Mouse (Mus musculus): ENCODE data around the gene Tuba1a. TPM values are rescaled to one million over a fixed set of nuclear protein-coding genes. Genes with fewer than 3 reads are reported as not detected.
A peak's percentile ranks its signal among the peaks of the same experiment; 100 is the strongest.

Gene Tuba1a
- polyA plus RNA-seq, 1 experiment from 2014 or later = 109 TPM

DNA sequence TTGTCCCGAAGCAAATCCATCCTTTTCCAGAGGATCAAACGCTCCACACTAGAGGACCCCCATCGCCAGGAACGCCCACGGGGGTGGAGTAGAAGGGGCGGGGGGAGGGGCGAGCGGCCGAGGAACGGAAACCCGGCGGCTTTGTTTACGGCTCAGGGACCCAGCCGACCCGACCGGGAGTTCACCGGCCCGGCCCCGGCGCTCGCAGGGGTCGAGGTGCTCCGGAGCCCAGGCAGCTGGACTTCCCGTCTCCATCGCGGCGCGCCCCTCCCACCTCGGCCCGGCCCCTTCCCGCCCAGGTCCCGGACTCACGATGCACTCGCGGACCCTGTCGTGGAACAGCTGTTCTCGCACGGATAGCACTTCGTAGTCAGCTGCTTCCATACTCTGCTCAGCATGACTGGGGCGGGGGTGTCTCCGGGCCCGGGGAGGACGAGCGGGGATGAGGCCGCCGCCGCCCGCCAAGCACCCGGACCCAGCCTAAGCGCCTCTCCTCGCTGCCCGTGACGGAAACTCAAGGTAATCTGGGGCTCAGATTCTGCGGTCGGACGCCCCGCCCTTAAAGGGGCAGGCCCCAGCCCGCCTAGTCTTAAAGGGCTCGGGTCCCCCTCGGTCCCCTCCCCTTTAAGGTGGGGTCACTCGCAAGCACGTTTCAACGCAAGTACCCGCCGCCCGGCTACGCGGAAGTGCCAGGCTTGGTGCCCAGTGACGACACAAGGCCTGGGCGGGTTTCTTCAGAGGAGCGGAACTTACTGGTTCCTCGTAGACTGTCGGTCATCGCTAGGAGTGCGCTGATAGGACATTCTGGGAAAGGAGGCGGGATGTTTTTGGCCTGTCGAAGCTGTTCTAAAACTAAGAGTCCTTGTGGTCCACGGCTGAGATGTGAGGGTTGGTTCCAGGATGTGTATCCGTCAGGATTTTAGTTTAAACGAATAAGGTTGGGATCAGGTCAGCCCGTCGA, 35.7 kb downstream of the Tuba1a start, which contains the start of gene Lmbr1l:
Gene Lmbr1l (minus strand): TSS at position 694 of the 961 bp plus-strand sequence.
- Histone ChIP-seq H3K4me3 (replicated peaks) (peak within 1 kb of the TSS; percentile 92), H3K4me1 (replicated peaks) (peaks cover 29% of the 10 kb centered on the region), H3K4me2 (peak within 1 kb of the TSS; percentile 96), H3K36me3 (no peaks in the 10 kb centered on the region), H3K9ac (peak within 1 kb of the TSS; percentile 81), H3K9me3 (replicated peaks) (no peaks in the 10 kb centered on the region), H3K27me3 (no peaks in the 10 kb centered on the region), H3K27ac (peak within 1 kb of the TSS; percentile 88)
- ATAC-seq (ENCODE audit: low read depth) (peak; percentile 99), DNase-seq (peak; percentile 99)
- under 1% methylated on average over 82 of the region's 82 CpGs for WGBS (ENCODE audit: insufficient replicate concordance)

DNA sequence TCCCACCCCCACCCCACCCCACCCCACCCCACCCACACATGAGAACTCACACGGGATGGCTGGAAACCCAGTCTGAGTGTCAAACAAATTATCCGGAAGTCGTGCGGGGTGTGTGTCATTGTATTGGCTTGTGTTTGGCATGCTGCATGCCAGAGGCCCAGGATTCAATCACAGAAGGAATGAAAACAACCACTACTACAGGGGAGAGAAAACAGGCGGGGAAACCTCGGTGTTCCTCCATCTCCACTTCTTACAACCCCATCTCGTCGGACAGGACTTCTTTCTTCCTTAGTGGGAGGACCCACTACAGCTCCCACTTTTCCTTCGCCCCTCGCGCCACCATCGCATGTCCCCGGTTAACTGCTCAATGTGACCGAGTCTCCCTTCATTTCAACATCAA, 36.4 kb downstream of the Tuba1a start:
- no peak for DNase-seq
- H3K27me3 ChIP-seq = no peaks in the 10 kb centered on the region
- H3K27ac ChIP-seq = 0 out of 2 replicates have a peak overlapping the region, but pooled peaks have one; percentile 88
- 1% methylated on average over 14 of the region's 14 CpGs for WGBS (ENCODE audit: insufficient replicate concordance)
- H3K4me1 ChIP-seq (replicated peaks) = peaks cover 26% of the 10 kb centered on the region
- H3K36me3 ChIP-seq = no peaks in the 10 kb centered on the region
- H3K4me3 ChIP-seq (replicated peaks) = peak overlapping the region; percentile 92
- H3K9ac ChIP-seq = peak overlapping the region; percentile 81
- peak overlapping the region; percentile 96 for H3K4me2 ChIP-seq
- H3K9me3 ChIP-seq (replicated peaks) = no peaks in the 10 kb centered on the region
- no peak for ATAC-seq (ENCODE audit: low read depth)

DNA sequence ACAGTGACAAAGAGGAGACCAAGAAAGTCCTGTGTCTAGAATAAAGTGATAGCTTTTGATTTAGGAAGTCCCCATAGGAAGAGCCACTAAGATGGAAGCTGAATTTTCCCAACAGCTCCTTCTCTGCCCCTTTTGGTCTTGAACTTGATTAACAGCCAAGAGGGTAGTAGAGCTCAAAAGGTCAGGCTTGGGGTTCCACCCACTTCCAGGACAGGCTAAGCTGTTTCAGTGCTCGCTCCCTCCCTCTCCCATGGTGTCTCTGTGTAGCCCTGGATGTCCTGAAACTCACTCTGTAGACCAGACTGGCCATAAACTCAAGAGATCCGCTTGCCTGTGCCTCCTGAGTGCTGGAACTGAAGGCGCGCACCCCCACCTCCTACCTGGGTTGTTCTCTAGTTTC, 37.5 kb downstream of the Tuba1a start:
- Histone ChIP-seq H3K4me1 (replicated peaks) (peaks cover 26% of the 10 kb centered on the region), H3K27ac (no peak overlapping the region), H3K4me3 (replicated peaks) (peak overlapping the region; percentile 92; the same call in 1 of the 2 replicates), H3K27me3 (no peaks in the 10 kb centered on the region), H3K9ac (no peak overlapping the region), H3K9me3 (replicated peaks) (no peaks in the 10 kb centered on the region), H3K4me2 (peak overlapping the region; percentile 96), H3K36me3 (peaks cover 5% of the 10 kb centered on the region; the same call in 1 of the 2 replicates)
- 85% methylated on average over 4 of the region's 4 CpGs for WGBS (ENCODE audit: insufficient replicate concordance)
- no peak for DNase-seq
- ATAC-seq (ENCODE audit: low read depth) = no peak

DNA sequence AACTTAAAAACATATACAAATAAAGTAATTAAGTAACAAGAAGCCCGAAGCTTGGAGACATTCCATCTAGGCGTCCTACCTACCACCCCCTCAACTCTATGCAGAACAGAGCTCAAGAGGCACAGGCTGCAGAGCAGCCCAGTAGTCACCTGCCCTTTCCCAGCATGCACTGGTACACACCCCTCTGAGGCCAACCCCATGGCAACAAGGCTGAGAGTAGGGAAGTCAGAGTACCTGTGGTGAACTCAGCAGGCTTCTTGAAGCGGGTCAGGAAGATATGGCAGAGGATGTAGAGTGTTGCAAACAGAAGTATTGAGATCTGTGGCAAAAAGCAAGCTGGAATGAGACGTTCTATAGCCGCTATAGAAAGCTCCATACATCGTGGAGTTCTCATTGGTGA, 38.6 kb downstream of the Tuba1a start:
- Histone ChIP-seq H3K4me2 (no peak overlapping the region), H3K4me1 (replicated peaks) (peaks cover 26% of the 10 kb centered on the region), H3K4me3 (replicated peaks) (no peak overlapping the region), H3K36me3 (peaks cover 10% of the 10 kb centered on the region), H3K27ac (no peak overlapping the region), H3K9ac (no peak overlapping the region), H3K9me3 (replicated peaks) (no peaks in the 10 kb centered on the region), H3K27me3 (no peaks in the 10 kb centered on the region)
- DNase-seq (no peak), ATAC-seq (ENCODE audit: low read depth) (no peak)
- 71% methylated on average over 6 of the region's 6 CpGs for WGBS (ENCODE audit: insufficient replicate concordance)

DNA sequence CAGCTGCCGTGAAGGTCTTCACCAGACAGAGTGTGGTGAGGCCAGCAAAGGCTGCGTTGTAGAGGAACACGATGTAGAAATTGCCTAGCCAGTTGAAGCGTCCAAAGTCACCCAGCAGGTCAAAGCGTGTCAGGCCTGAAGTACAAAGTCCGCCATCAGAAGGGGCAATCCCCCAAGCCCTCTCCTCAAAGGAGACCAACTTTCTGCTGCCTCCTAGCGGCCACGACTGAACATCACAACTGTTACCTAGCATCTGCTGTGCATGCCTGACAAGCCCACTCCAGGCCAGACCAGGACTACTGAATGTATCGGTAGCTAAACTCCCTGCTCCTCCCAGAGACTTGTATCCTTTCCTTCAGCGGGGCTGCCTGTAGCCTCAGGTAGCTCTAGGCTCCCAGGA, 48.8 kb downstream of the Tuba1a start:
- no peak for ATAC-seq (ENCODE audit: low read depth)
- WGBS (ENCODE audit: insufficient replicate concordance) = 30% methylated on average over 10 of the region's 10 CpGs
- H3K27ac ChIP-seq = no peak overlapping the region

DNA sequence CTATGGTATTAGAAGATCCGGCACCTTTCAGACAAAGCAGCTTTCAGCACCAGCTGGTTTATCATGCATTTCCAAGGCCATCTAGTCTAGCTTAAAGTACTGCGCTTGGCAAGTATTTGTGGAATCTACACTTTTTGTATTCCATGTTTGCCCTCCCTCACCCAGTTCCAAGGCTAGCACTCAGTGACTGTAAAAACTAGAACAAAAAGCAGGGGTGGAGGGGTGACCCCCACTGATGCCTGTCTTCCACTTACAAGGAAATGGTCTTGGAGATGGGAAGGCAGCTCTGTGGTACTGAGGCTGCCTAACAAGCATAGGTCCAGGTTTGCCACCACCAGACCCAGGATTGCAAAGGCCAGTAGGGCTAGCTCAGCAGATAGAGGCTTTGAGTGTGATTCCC, 50.9 kb downstream of the Tuba1a start:
- Histone ChIP-seq H3K27me3 (peaks cover 38% of the 10 kb centered on the region), H3K36me3 (no peaks in the 10 kb centered on the region), H3K9me3 (replicated peaks) (no peaks in the 10 kb centered on the region), H3K27ac (no peak overlapping the region), H3K9ac (no peak overlapping the region), H3K4me3 (replicated peaks) (no peak overlapping the region), H3K4me1 (replicated peaks) (peaks cover 10% of the 10 kb centered on the region), H3K4me2 (no peak overlapping the region)
- DNase-seq (no peak), ATAC-seq (ENCODE audit: low read depth) (no peak)
- 89% methylated on average over 2 of the region's 2 CpGs for WGBS (ENCODE audit: insufficient replicate concordance)

More for the DNA sequence above, 48.8 kb downstream of the Tuba1a start:
- no peak overlapping the region for H3K4me2 ChIP-seq
- H3K9ac ChIP-seq = no peak overlapping the region
- H3K4me3 ChIP-seq (replicated peaks) = no peak overlapping the region
- DNase-seq = peak; percentile 30
- H3K27me3 ChIP-seq = peaks cover 17% of the 10 kb centered on the region
- no peaks in the 10 kb centered on the region for H3K9me3 ChIP-seq (replicated peaks)
- H3K4me1 ChIP-seq (replicated peaks) = no peaks in the 10 kb centered on the region
- 0 out of 2 replicates have a peak, but pooled peaks cover 9% of the 10 kb centered on the region for H3K36me3 ChIP-seq

DNA sequence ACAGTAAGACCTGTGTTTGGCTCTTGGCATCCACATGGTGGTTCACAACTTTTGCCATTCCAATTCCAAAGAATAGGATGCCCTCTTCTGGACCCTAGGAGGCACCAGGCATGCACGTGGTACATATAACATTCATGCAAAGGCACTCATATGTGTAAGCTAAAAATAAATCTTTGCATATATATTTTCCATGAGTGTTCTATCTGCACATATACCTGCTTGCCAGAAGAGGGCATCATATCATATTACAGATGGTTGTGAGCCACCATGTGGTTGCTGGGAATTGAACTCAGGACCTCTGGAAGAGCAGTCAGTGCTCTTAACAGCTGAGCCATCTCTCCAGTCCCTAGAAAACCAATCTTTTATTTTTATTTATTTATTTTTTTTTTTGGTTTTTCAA, 52.0 kb downstream of the Tuba1a start:
- H3K36me3 ChIP-seq = no peaks in the 10 kb centered on the region
- ATAC-seq (ENCODE audit: low read depth) (no peak), DNase-seq (no peak)
- 43% methylated on average over 1 of the region's 1 CpGs for WGBS (ENCODE audit: insufficient replicate concordance)
- no peak overlapping the region for H3K27ac ChIP-seq
- peaks cover 21% of the 10 kb centered on the region for H3K4me1 ChIP-seq (replicated peaks)
- no peak overlapping the region for H3K4me3 ChIP-seq (replicated peaks)
- H3K27me3 ChIP-seq = peaks cover 48% of the 10 kb centered on the region
- no peaks in the 10 kb centered on the region for H3K9me3 ChIP-seq (replicated peaks)
- no peak overlapping the region for H3K9ac ChIP-seq
- H3K4me2 ChIP-seq = no peak overlapping the region

Other genes starting within 250 kb of the Tuba1a start
- gene Ccdc65, start 245.5 kb downstream of the Tuba1a start, polyA plus RNA-seq (2015; fragmentation: Nextera tagmentation; extraction: Ambion mirVana) = 0.06 TPM in 1 of 2 replicates, not detected in the other
- 91.3 and 91.7 TPM in 2 replicates for gene Fkbp11, start 225.5 kb downstream of the Tuba1a start, polyA plus RNA-seq (2015; fragmentation: Nextera tagmentation; extraction: Ambion mirVana)
- gene Arf3, start 190.5 kb downstream of the Tuba1a start, polyA plus RNA-seq (2015; fragmentation: Nextera tagmentation; extraction: Ambion mirVana) = 11.9 and 13.8 TPM in 2 replicates
- not detected in 2 replicates for gene Wnt10b, start 175.6 kb downstream of the Tuba1a start, polyA plus RNA-seq (2015; fragmentation: Nextera tagmentation; extraction: Ambion mirVana)
- not detected in 2 replicates for gene Wnt1, start 163.8 kb downstream of the Tuba1a start, polyA plus RNA-seq (2015; fragmentation: Nextera tagmentation; extraction: Ambion mirVana)
- gene Ddn, start 144.2 kb downstream of the Tuba1a start, polyA plus RNA-seq (2015; fragmentation: Nextera tagmentation; extraction: Ambion mirVana) = not detected in 2 replicates
- gene Prkag1, start 122.2 kb downstream of the Tuba1a start, polyA plus RNA-seq (2015; fragmentation: Nextera tagmentation; extraction: Ambion mirVana) = 116 and 117 TPM in 2 replicates
- gene Kmt2d, start 82.5 kb downstream of the Tuba1a start, polyA plus RNA-seq (2015; fragmentation: Nextera tagmentation; extraction: Ambion mirVana) = 4.0 and 4.2 TPM in 2 replicates
- 4.0 and 4.2 TPM in 2 replicates for gene Rhebl1, start 59.2 kb downstream of the Tuba1a start, polyA plus RNA-seq (2015; fragmentation: Nextera tagmentation; extraction: Ambion mirVana)
- gene Dhh, start 55.2 kb downstream of the Tuba1a start, polyA plus RNA-seq (2015; fragmentation: Nextera tagmentation; extraction: Ambion mirVana) = 0.12 and 0.16 TPM in 2 replicates
- 3.2 and 3.9 TPM in 2 replicates for gene Lmbr1l, start 35.5 kb downstream of the Tuba1a start, polyA plus RNA-seq (2015; fragmentation: Nextera tagmentation; extraction: Ambion mirVana)
- 1,202 and 1,287 TPM in 2 replicates for gene Tuba1b, start 19.1 kb downstream of the Tuba1a start, polyA plus RNA-seq (2015; fragmentation: Nextera tagmentation; extraction: Ambion mirVana)
- not detected in 2 replicates for gene Gm49450, start 152 bp downstream of the Tuba1a start, polyA plus RNA-seq (2015; fragmentation: Nextera tagmentation; extraction: Ambion mirVana)
- gene Tuba1c, start 76.2 kb upstream of the Tuba1a start, polyA plus RNA-seq (2015; fragmentation: Nextera tagmentation; extraction: Ambion mirVana) = 239 and 246 TPM in 2 replicates
- gene Prph, start 101.5 kb upstream of the Tuba1a start, polyA plus RNA-seq (2015; fragmentation: Nextera tagmentation; extraction: Ambion mirVana) = 0.54 and 0.62 TPM in 2 replicates
- gene Troap, start 120.9 kb upstream of the Tuba1a start, polyA plus RNA-seq (2015; fragmentation: Nextera tagmentation; extraction: Ambion mirVana) = 14.5 and 18.9 TPM in 2 replicates
- not detected in 2 replicates for gene C1ql4, start 134.1 kb upstream of the Tuba1a start, polyA plus RNA-seq (2015; fragmentation: Nextera tagmentation; extraction: Ambion mirVana)
- gene Dnajc22, start 139.5 kb upstream of the Tuba1a start, polyA plus RNA-seq (2015; fragmentation: Nextera tagmentation; extraction: Ambion mirVana) = 14.6 and 16.9 TPM in 2 replicates
- gene Spats2, start 172.2 kb upstream of the Tuba1a start, polyA plus RNA-seq (2015; fragmentation: Nextera tagmentation; extraction: Ambion mirVana) = 11.5 and 14.4 TPM in 2 replicates

All from liver, embryonic 13.5 days (tissue).